Mouse (Mus musculus): ENCODE measurements around the gene Susd3.

Susd3 gene

DNA sequence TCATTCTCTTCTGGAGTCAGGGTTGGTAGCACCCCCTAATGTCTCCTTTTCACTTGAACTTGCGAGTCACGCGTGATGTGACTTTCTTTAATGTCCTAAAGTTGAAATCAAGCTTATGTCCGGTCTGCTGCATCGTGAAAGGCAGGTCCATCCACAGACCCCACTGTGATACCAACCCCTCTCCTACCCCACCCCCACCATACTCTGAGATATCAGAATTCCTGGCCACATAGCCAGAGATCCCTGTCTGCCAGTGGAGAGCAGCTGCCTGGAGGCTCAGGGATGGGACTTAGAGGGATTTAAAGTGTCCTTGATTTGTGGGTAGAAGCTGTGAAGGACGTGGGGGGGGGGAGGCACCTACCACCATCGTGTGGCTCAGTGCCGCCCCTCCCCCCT, at the start of gene Susd3:
TSS of gene Susd3 (minus strand) at position 240 of the 396 bp plus-strand sequence.
- no peak for DNase-seq (ENCODE audit: low read depth)

DNA sequence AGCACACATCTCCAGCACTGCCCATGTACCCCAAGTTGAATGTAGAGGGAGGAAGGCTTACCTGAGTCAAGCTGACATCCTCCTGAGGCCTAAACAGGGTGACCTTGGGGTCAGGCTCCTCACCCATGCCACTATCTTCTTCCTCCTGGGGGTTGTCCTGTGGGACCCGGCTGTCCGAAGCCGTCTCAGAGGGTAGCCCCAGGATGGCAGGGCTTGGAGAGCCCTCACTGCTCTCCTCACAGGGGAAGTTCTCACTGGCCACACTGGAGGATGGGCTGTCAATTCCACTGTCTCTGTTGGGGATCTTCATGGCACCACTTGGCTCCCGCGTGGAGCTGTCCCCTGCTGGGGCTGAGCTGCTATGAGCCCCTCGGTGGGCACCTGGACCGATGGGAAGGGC, 47.8 kb upstream of the Susd3 start:
- no peak for DNase-seq (ENCODE audit: low read depth)

DNA sequence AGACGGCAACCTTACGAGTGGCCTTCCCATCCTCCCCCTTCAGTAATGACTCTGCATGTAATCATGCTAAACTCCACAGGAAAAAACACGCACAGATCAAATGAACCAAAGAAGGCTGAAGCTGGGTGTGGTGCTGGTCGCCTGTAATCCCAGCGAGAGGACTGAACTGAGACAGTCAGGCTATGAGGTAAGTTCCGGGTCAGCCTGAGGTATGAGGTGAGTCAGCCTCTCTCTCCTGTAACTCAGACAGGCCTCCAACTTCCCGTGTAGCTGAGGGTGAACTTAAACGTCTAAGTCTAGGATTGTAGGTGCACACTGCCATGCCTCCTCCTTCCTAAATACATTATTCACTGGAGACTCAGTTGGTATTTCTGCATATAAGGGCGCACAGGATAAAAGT, 45.6 kb upstream of the Susd3 start:
- peak; percentile 35 for DNase-seq (ENCODE audit: low read depth)

DNA sequence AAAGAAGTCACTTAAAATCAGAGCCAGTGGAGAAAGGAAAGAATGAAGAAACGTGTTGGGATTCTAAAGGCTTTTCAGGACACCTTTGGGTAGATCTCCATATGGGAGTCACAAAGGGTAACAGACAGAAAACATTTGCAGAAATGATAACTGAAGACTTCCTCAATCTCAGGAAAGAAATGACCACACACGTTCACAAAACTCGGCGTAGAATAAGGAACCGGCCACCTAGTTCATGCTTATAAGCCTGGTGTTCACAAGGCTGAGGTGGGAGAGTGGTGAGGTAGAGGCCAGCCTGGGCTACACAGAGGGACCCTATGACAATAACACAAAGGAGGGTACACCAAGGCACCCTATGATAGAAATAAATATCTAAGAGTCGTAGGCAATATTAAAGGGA, 43.4 kb upstream of the Susd3 start:
- DNase-seq (ENCODE audit: low read depth) = no peak

DNA sequence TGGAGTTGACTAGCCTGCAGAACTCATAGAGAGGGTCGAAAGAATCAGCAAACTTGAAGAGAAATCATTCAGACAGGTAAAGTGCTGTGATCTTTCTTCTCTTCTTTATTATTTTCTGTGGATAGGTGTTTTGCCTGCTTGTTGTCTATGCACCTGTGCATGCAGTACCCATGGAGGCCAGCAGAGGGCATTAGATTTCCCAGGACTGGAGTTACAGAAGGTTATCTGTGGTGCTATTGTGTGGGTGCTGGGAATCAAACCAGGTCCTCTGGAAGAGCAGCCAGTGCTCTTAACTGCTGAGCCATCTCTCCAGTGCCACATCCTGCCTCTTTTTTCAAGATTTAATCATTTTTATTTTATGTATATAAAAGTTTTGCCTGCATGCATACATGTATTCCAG, 42.9 kb upstream of the Susd3 start:
- DNase-seq (ENCODE audit: low read depth) = peak; percentile 77

DNA sequence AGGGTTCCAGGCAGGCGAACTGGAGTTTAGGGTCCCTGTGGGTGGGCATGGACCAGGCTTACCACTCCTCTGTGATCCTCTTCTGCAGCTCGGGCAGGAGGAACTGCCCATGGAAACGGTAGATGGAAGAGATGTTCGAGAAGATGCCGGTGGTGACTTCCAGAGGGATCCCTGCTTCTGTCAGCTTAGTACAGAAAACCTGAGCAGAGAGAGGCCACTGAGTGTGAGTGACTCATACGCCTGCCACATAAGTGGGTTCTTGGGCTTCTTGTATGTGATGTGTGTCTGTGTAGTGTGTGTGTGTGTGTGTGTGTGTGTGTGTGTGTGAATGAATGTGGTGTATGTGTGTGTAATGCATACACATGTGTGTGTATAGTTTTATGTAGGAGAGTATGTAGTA, 38.7 kb upstream of the Susd3 start:
- no peak for DNase-seq (ENCODE audit: low read depth)

DNA sequence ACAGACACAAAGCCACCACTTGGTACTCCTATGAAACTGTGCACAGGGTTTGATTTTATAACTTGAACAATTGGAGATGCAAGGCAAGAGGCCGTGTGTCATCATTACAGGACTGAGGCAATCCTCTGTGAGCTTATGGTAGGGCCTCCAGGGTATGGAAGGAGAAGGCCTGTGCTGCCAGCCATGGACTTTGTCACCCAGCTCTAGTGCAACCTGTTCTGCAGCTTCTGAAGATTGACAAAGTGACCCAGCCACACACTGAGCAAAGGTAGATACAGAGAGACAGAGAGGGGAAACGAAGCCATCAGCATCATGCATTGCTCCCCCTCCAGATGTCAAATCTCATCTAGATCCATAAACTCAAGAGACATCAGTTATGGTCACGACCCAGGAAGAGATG, 38.2 kb upstream of the Susd3 start:
- DNase-seq (ENCODE audit: low read depth) = no peak

DNA sequence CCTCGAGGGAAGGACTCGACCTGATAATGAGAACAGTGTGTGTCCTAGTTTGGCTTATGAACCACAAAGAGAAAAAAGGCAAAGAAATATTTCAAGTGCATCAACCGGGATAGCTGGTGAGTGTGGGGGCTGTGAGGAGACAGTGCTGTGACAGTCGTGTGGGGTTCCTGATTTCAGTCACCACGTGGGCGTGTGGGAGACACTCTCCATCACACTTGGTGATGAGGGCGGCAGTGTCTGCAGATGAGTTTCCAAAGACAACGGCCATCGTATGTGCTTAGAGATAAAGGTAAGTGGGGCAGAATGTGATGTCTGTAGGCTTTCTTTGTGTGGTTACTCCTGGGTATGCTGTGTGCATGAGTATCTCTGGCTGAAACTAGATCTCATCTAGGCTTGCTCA, 35.2 kb upstream of the Susd3 start:
- no peak for DNase-seq (ENCODE audit: low read depth)

DNA sequence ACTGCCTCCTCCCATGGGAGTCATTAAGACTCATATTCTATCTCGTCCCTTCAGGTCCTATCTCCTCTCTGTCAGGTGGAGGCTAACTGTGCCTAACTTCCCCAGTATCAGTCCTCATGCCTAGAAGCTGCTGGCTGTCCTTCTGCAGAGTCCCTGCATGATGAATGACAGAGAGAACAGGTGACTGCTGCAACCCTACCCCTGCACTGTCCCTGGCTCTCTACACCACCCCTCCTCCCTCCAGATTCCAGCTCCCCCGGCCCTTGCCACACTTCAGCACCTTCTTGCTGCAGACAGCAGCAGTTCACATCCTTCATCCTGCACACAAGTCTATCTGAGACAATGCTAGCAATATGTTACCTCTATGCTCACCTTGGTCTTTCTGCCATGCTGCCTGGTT, 33.7 kb upstream of the Susd3 start:
- no peak for DNase-seq (ENCODE audit: low read depth)

DNA sequence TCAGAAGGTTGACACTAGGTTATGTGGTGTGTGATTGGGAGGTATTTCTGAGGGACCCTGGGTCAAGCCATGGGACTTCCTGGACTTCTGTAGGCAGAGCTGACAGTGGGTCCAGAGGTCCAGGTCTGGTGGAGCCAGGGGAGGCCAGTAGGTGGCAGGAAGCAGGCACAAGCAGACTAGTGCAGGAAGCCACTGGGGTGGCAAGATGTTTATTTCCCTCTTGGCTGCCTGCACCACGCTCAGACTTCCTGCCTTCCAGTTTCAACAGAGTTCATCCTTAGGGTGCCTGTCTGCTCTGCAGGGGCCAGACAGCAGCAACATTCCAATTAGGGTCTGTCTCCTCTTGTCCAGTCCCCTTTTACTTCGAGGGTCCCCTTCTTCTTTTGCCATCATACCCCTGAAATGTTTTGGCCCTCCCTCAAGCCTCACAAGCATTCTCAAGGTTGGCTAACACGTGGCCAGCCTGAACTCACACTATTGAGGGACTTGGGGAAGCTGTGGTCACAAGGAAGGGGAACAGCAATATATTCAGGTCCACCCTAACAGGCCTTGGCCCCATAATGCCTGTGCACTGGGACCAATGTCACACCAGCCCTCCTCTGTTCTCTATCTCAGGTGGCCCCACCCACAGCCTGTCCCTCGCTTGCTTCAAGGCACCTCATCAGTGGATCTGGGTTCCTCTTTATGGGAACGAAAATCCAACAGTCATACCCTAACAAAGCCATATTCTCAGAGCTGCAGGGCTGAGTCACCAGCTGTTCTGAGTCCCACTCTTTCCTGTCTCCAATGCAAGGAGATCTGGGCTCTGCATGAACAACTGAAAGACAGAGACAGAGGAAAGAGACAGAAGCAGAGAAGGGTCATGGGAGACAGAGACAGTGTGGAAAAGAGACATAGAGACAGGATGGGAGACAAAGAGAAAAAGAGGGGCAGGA, 23.6 kb upstream of the Susd3 start:
- DNase-seq (ENCODE audit: low read depth) = peak; percentile 61

DNA sequence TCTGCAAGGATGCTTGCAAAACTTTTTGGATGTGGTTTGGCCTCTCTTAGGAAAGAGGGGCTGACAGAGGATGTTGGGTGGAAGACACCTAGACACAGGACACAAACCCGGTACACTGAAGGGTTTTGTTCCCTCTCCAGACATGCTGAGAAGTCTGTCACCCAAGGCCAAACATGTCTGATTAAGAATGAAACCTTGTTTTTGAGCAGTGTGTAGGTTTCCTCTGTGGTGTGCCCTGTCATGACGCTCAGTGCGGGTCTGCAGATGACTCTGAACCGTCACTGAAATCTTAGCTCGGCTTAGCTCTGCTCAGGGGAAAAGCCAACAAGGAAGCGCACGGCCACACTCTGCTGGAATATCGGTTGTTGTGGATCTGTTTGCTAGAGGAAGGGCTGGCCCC, 22.0 kb upstream of the Susd3 start:
- peak; percentile 79 for DNase-seq (ENCODE audit: low read depth)

DNA sequence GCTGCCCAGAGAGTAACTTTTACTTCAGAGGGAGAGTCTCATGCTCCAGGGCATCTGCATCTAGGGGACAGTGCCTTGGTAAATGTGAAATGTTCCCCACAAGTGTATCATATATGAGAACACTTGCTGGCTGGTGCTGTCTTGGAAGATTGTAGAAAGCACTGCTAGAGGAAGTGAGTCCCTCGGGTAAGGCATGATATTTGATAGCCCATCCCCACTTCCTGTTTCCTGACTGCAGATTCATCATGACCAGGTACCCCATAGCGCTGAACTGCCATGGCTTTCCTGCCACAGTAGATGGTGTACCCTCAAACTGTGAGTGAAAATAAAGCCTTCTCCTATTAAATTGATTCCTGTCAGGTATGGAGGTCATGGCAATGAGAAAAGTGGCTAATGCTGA, 19.1 kb upstream of the Susd3 start:
- peak; percentile 61 for DNase-seq (ENCODE audit: low read depth)

DNA sequence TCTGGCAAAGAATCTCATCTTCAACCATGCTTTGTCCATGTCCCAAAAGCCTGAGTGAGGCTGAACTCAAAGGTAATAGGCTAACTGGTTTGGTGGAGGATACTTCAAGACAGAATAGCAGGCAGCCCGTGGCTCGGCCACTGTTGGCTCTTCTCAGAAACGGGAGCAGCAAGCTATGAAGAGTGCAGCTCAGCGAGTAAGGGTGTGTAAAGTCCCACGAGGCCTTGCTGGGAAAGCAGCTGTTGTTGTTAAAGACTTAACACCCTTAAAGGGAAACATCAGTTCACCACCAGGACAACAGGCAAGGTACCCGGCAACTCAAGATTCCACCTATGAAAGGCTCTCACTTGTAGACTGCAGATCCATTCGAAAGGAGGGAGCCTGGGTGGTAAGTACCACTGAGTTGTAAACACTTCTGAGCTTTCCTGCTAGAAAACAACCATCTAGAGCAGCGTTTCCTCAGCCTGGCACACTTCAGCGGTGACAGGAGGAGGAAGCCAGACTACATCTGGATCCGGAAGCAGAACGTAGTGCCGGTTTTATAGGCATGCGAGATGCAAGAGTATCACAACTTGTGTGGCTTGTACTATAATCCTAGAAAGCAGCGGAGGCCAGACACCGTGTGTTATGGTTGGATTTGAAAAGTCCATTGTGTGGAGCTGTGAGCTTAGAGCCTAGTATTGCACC, 11.7 kb upstream of the Susd3 start:
- DNase-seq (ENCODE audit: low read depth) = peak; percentile 36

DNA sequence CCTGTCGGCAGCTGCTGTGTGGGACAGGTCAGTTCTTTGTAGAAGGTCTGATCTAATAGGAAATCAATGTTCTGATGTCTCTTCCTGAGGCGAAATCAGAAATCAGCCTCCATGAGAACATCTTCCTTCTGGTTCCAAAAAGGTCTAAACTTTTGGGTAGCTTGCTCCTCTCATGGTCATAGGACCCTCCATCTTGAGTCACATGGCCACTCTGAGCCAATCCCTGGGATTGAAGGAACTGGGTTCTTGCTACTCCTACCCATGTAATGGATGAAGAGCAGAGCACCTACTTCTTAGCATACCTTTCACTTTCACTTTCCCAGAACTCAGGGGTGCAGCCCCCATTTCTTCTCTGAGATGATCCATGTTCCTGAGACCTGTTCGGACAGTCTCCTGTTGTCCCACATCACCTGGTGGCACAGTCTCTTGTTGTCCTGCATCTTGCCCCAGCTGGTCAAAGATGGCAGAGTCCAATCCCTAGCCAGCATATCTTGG, 9.4 kb upstream of the Susd3 start:
- DNase-seq (ENCODE audit: low read depth) = peak; percentile 32

DNA sequence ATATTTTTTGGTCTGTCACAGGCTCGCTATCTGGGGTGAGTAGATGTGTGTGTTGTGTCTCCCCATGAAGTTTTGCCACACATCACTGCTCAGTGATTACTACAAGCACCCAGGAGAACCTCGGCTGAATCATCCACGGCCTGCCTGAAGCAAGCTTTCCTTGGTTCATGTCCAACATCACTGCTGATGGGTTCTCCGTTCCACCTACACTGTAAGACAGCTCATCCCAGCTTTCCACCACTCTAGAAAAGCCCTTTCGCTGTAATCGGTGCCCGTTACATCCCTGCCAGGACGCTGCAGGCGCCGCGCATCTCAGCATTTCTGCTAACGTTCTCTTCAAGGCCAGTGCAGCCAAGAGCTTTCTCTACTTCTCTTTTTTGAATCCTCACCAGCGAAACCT, 4.2 kb upstream of the Susd3 start:
- no peak for DNase-seq (ENCODE audit: low read depth)

DNA sequence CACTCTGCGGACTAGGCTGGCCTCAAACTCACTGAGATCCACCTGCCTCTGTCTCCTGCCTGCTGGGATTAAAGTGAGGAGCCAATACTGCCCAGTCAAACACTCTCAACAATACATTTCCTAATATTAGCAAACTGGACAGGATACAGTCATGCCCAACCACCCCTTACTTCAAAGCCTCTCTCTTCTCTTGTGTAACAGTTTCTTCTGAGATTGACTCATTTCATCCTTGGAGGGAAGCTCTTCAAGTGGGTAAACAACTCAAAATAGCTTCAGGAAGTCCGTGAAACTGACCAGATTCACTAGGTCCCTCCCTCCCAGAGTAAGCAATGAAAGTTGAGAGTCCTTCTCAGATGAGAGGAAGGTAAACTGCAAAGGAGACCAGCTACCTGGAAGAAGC, 3.6 kb upstream of the Susd3 start:
- DNase-seq (ENCODE audit: low read depth) = no peak

DNA sequence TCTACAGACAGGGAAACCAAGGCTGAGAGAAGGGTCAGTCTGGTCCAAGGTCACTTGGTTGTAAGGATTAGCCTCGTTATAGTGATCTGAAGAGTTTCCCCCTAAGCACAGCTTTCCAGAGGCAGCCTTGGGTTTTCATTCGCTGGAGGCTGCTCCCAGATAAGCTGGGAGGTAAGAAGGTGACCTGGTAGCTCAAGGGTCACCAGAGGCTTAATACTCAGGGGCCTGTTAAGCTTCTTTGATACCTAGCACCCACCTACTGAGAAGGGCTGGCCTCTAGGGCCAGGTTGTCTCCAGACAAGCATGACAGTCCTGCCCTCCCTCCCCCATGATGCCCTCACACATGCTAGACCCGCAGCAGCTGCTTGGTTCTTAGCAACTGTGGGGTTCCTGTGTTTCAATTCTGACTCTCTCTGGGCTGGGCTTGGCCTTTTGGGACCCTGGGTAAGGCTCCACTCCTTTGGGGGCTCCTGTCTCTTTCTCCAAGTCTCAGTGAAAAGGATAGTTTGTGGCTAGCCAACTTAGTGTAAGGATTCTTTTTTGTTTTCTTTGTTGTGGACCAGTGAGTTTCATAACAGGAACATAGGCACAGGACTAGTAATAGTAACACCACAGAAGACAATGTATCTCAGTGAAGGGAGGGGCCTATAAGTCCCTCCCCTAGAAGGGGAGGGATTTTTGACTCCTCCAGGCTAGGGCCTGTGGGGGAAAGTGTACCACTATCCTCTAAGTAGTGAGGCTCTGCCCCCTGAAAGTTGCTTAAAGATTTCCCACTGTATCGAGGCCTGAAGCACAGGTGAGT, 2.4 kb upstream of the Susd3 start:
- peak; percentile 44 for DNase-seq (ENCODE audit: low read depth)

DNA sequence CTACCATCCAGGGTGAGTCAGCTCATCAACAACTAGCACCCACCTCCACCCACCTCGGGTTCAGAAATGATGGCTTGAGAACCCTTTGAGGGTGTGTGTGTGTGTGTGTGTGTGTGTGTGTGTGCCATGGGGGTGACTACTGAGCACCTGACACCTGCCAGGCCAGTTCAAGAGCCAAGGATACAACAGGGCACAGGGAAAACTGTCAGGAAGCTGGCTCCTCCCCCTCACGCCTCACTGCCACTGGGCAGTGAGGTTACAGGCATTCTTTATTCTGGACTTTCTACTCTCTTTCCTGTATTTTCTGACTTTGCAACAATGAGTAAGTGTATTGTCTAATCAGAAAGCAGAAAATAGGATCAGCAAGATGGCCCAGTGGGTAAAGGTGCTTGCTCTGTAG, 1.1 kb upstream of the Susd3 start:
- DNase-seq (ENCODE audit: low read depth) = peak; percentile 37

DNA sequence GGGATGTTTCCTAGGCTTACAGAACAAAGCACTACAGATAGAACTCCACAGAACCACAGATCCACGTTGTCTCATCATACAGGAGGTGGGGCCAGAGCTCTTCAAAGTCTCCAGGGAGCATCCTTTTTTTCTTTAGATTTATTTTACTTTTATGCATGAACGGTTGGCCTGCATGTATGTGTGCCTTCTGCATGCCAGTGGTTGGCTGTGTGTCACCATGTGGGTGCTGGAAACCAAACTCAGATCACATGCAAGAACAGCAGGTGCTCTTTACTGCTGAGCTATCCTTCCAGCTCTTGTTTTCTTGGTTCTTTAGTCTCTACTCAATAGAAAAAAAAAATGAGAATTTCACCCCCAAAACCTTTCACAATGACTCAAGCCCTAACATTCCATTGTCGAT, 417 bp upstream of the Susd3 start:
- peak; percentile 53 for DNase-seq (ENCODE audit: low read depth)

DNA sequence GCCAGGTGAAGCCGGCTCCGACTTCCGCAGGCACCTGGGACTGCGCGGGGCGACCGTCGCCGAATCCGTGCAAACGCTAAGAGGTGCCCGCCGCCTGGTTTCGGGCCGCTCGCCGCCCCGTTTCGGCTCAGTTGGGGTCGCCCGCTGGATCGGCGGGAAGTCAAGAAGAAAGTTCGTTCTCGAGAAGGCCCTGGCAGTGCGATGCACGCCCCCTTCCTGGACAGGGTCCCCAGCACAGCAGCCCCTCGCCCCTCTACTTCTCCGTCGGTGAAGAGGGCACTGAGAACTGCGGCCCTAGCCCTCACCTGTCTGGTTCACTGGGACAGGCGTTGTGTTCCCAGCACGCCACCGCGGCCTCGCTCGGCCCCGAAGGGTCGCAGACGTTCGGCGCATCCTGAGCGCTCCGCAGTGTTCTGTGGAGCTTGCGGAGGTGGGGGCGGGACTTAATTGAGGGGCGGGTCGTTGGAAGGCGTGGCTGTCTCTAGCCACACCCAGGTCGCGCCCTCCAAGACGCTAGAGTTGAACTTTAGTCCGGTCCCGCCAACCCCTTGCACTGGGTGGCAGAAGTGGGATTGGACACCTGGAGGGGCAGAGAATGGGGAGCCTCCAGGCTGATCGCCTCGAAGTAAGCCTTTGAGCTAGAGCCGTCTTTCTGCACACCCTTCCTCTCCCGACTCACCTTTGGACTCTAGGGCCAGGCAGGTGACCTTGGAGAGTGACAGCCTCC, 603 bp downstream of the Susd3 start:
- DNase-seq (ENCODE audit: low read depth) = peak; percentile 88

DNA sequence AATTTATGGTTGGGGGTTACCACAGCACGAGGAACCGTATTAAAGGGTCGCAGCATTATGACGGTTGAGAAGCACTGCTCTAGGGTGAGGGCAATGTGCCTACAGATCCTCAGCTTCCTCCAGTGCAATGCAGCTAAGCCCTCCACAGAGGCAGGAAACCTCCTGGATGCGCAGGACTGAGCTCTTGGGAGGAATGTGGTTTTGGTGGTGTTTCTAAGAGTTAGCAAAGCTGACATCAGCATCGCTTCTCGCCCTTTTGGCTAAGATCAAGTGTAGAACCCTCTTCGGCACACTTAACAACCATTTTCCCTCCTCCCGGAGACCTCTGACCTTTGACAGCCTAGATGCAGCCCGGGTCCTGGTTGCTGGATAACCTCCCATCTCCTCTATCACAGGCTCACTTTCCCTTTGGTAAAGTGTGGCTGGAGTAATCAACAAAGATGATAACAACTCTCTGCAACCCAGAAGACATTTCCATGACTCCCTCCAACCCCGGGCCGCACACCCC, 1.2 kb downstream of the Susd3 start:
- DNase-seq (ENCODE audit: low read depth) = peak; percentile 64

DNA sequence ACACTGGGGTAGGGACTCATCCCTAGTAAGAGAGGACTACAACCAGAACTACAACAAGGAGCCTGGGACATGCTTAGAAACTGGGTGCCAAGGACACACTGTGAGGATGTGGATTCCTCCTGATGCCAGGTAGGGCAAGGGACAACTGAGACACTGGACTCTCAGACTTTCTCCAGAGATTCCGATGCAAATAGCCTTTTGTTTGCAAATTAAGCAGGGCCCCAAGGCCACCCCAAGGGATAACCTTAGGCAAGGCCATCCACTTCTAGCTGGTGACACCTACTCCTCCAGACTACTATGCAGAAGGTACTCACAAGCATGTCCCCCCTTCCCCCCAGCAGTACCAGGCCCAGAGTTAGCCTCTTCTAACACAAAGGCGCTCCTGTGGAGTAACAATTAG, 1.9 kb downstream of the Susd3 start:
- no peak for DNase-seq (ENCODE audit: low read depth)
